Mouse (Mus musculus) spleen, adult 2 months (tissue): Measurements from ENCODE around the gene 1700017B05Rik. TPM values are rescaled to one million over a fixed set of nuclear protein-coding genes. Genes with fewer than 3 reads are reported as not detected.

Source experiments
- DNase-seq, 2 experiments: peaks; one replicate each; pipeline versions ENCODE4 v3.0.0 to v3.0.0-alpha.2; 2012 to 2021; ENCODE audit warnings: low spot score in 2 of 2, low read depth in 1 of 2
- H3K27ac ChIP-seq: fragments of 200-500 bp; 2 replicates; pipeline ENCODE4 v1.5.1; 2012; ENCODE audit warnings: low read length, inconsistent platforms; ENCODE audit not compliant: insufficient read depth
- H3K27me3 ChIP-seq: fragments of 200-500 bp; 2 replicates; pipeline ENCODE4 v1.6.1; 2012; ENCODE audit warnings: mild to moderate bottlenecking, moderate library complexity, low read length, inconsistent platforms; ENCODE audit not compliant: control insufficient read depth, insufficient read depth
- H3K36me3 ChIP-seq: fragments of 200-500 bp; 2 replicates; pipeline ENCODE4 v1.6.1; 2012; ENCODE audit warnings: mild to moderate bottlenecking, low read length, inconsistent platforms; ENCODE audit not compliant: control insufficient read depth, insufficient read depth
- H3K4me1 ChIP-seq: fragments of 200-500 bp; 2 replicates; pipeline ENCODE4 v1.6.1; 2011; ENCODE audit warnings: inconsistent platforms; ENCODE audit not compliant: control insufficient read depth, insufficient read depth, insufficient read length
- H3K4me3 ChIP-seq: fragments of 200-500 bp; 2 replicates; pipeline ENCODE4 v1.5.1; 2011; ENCODE audit warnings: mild to moderate bottlenecking, inconsistent platforms; ENCODE audit not compliant: insufficient read depth, insufficient read length; ENCODE audit errors: extremely low read depth
- CTCF ChIP-seq: fragments of 200-500 bp; IDR thresholded peaks from 2 replicates; pipeline ENCODE4 v1.5.1; 2011; ENCODE audit warnings: mild to moderate bottlenecking, inconsistent platforms; ENCODE audit not compliant: insufficient read depth, insufficient read length, insufficient replicate concordance; ENCODE audit errors: extremely low read depth
- POLR2A ChIP-seq: fragments of 200-500 bp; IDR thresholded peaks from 2 replicates; pipeline ENCODE4 v1.6.1; 2011; ENCODE audit warnings: low read depth, low read length, inconsistent platforms
- WGBS: fragments of 180-500 bp; shearing (Covaris S2); methylation state at CpG from one replicate; pipeline ENCODE4 v1.1.7; 2018; 5-methylcytosine and 5-hydroxymethylcytosine counted together
- polyA plus RNA-seq: library from polyadenylated mRNA; depleted of rRNA; stranded (reverse); fragments of >200 nt; gene quantifications from 2 replicates; pipeline ENCODE4 v1.2.3, GENCODE M21; 2012

1700017B05Rik gene
- polyA plus RNA-seq, 1 experiment, result 20.3 TPM

DNA sequence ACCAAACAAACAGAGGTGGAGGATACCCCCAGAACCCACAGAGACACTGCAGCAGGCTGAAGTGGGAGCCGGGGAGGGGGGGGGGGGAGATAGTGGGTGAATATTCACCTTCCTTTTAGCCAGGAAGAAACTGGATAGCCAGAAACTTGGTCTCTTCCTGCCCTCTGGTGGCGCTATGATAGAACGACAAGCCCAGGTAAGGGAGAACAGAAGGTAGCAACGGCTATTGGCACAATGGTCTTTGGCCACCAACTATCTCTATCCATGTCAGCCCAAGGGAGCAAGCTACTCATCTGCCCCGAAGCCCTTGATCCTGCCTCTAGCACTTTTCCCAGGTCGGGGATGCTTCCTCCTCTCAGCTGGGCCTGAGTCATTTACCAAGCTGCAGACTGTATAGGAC, 42.1 kb downstream of the 1700017B05Rik start:
- Histone ChIP-seq H3K4me1 (no peaks in the 10 kb centered on the region), H3K27ac (no peak overlapping the region), H3K4me3 (no peak overlapping the region), H3K36me3 (no peaks in the 10 kb centered on the region), H3K27me3 (no peaks in the 10 kb centered on the region)
- peak; percentile 8 to 22 for DNase-seq
- WGBS, result 23% methylated on average over 6 of the region's 6 CpGs
- TF ChIP-seq POLR2A (no peak), CTCF (0 out of 2 replicates have a peak, but pooled peaks have one; percentile 30)

DNA sequence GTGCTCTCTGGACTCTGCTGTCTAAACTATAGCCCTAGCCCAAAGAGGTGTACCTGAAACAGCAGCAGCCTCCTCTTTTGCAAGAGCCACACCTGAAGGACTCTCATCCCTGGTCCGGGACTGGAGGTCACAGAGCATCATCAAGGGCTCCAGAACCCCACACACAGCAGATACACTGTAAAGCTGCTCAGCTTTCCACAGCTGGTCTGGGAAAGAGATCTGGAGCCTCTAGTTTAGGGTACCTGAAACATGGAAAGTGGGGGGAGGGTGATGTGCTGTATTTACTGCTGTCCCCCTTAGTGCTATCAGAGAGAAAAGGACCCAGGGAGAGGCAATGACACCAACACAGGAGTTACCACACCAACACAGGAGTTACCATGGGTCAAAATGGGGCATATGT, 42.9 kb downstream of the 1700017B05Rik start:
- TF ChIP-seq POLR2A, result no peak
- TF ChIP-seq CTCF, result no peak
- no peak for DNase-seq
- Histone ChIP-seq H3K36me3 (no peaks in the 10 kb centered on the region), H3K4me1 (no peaks in the 10 kb centered on the region), H3K27me3 (no peaks in the 10 kb centered on the region), H3K27ac (no peak overlapping the region), H3K4me3 (no peak overlapping the region)
- 85% methylated on average over 1 of the region's 1 CpGs for WGBS

DNA sequence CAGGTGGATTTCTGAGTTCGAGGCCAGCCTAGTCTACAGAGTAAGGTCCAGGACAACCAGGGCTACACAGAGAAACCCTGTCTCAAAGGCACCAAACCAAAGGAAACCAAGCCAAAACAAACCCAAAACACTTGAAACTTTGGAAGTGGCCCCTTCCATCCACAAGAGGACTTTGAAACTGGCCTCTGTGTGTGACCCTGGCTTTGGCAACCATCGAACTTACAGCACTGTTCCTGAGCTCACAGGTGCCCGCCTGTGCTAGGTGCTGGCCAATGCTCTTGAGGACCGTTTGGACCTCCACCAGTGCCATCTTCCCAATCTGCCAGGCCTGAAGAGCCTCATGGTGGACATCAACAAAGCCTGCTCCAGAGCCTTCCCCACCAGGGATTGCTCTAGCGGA, 43.6 kb downstream of the 1700017B05Rik start:
- Histone ChIP-seq H3K36me3 (no peaks in the 10 kb centered on the region), H3K4me3 (no peak overlapping the region), H3K27me3 (no peaks in the 10 kb centered on the region), H3K4me1 (no peaks in the 10 kb centered on the region), H3K27ac (no peak overlapping the region)
- 87% methylated on average over 5 of the region's 5 CpGs for WGBS
- DNase-seq, result no peak
- TF ChIP-seq POLR2A (no peak), CTCF (no peak)

DNA sequence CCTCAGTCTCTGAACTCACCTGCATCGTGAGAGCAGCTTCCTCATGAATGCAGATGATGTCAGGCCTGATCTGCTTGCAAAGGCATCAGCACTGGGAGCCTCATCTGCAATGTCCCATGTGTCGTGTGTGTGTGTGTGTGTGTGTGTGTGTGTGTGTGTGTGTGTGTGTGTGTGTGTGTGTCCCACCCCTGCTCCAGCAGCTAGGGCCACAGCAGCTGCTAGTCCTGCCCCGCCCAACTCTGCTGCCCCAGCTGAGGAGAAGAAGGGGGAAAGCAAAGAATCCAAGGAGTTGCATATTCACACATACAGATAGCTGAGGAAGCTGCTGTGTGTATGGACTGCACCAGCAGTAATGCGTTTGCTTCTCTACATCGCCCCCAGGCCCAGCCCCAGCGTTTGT, 45.2 kb downstream of the 1700017B05Rik start:
- H3K4me3 ChIP-seq, result no peak overlapping the region
- H3K27ac ChIP-seq, result no peak overlapping the region
- 83% methylated on average over 6 of the region's 6 CpGs for WGBS
- no peaks in the 10 kb centered on the region for H3K27me3 ChIP-seq
- no peaks in the 10 kb centered on the region for H3K4me1 ChIP-seq
- H3K36me3 ChIP-seq, result no peaks in the 10 kb centered on the region
- TF ChIP-seq CTCF (no peak), POLR2A (no peak)
- no peak for DNase-seq

DNA sequence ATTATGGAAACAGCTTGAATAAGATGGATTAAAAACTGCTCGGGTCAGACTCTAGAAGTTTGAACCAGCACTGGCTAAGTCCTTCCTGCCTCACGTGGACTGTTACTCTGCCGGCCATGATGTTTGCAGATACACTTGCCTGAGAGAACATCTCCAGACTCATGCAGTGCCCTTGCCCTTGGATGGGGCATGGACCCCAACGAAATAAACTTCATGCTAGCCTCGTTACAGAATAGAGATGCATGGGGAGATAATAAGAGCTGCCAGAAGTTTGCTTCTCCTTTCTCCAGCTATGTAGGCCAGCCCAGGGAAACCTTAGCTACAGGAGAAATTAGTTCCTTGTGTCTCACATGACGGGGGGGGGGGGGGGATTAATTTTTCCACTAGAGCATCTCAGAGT, 47.9 kb downstream of the 1700017B05Rik start:
- Histone ChIP-seq H3K4me3 (no peak overlapping the region), H3K36me3 (no peaks in the 10 kb centered on the region), H3K4me1 (no peaks in the 10 kb centered on the region), H3K27me3 (no peaks in the 10 kb centered on the region), H3K27ac (no peak overlapping the region)
- 72% methylated on average over 6 of the region's 6 CpGs for WGBS
- TF ChIP-seq POLR2A (no peak), CTCF (no peak)
- no peak for DNase-seq

DNA sequence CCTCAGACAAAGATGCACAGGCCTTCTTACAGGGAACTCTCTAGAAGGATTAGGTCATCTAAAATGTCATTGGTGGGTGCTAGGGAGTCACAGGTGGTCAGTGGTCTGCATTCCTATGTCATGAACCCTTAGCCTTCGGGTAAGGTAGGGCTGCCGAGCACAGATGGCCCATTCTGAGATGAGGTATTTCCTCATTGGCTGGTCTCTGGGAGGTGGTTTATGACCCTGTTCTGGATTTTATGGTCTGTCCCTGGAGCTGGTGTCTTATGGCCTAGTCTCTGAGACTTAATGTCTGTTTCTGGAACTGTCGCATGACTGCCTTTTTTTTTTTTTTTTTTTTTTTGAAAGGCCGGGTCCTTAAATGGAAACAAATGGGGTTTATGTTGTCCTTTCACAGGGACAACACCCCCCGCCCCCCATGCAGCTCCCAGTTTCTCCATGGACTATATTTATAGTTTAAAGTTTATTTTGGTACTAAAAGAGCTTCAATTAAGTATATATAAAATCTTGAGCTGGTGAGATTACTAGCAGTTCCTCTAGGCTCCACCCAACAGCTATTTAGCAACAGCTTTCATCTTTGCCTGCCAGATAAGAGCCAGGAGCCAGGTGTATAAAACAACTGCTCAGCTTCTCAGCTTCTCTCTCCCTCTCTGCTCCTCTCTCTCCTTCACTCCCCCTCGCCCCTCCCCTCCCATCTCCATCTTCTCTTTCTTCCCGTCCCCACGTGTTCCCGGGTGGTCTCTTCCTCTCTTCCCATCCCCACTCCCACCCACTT, 49.8 kb downstream of the 1700017B05Rik start:
- no peak overlapping the region for H3K4me3 ChIP-seq
- DNase-seq, result no peak
- TF ChIP-seq CTCF, result no peak
- no peak for TF ChIP-seq POLR2A
- no peaks in the 10 kb centered on the region for H3K27me3 ChIP-seq
- H3K27ac ChIP-seq, result no peak overlapping the region
- H3K4me1 ChIP-seq, result no peaks in the 10 kb centered on the region
- 76% methylated on average over 9 of the region's 9 CpGs for WGBS
- no peaks in the 10 kb centered on the region for H3K36me3 ChIP-seq

DNA sequence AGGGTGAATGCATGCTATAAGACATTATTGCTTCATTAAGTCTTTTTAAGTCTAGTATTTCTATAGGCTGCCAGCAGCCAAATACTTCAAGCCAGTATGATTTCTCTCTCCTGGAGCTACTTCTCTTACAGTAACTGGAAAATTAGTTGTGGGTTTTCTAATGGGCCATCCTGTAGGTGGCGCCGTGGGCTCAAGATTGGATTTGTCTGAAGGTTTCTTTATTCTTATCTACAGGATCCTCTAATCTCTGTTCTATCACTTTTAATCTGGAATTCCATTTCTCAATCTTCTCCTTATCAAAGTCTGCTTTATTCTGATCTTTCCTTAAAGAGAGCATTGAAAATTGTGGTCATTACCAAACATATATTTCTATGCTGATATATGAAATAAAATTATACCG, 53.1 kb downstream of the 1700017B05Rik start:
- 33% methylated on average over 3 of the region's 3 CpGs for WGBS
- DNase-seq, result peak; percentile 22 to 24

More for the DNA sequence above, 53.1 kb downstream of the 1700017B05Rik start:
- Histone ChIP-seq H3K27ac (no peak overlapping the region), H3K36me3 (no peaks in the 10 kb centered on the region), H3K27me3 (no peaks in the 10 kb centered on the region), H3K4me3 (no peak overlapping the region), H3K4me1 (no peaks in the 10 kb centered on the region)
- TF ChIP-seq POLR2A (no peak), CTCF (0 out of 2 replicates have a peak, but pooled peaks have one; percentile 11)
